Mouse (Mus musculus) midbrain, embryonic 16.5 days (tissue): ENCODE results near the gene Elf2. TPM values are rescaled to one million over a fixed set of nuclear protein-coding genes. Genes with fewer than 3 reads are reported as not detected.

Source experiments
- ATAC-seq: fragments of 200-750 bp; cut with Nextera tagmentation; 2 replicates; pipeline ENCODE4 v1.8.0; 2017; ENCODE audit warnings: moderate TSS enrichment
- H3K27ac ChIP-seq: fragments of 300-500 bp; sonication (generic); 2 replicates; pipeline ENCODE4 v1.5.1; 2014; ENCODE audit warnings: mild to moderate bottlenecking, low read length, mixed read lengths
- H3K27me3 ChIP-seq: fragments of 300-500 bp; sonication (generic); 2 replicates; pipeline ENCODE4 v1.6.1; 2014; ENCODE audit warnings: low read depth, low read length, mixed read lengths; ENCODE audit not compliant: control insufficient read depth, insufficient read depth
- H3K36me3 ChIP-seq: fragments of 300-500 bp; sonication (generic); 2 replicates; pipeline ENCODE4 v1.6.1; 2014; ENCODE audit warnings: mild to moderate bottlenecking, low read length, moderate library complexity, mixed read lengths; ENCODE audit not compliant: control insufficient read depth, insufficient read depth
- H3K4me1 ChIP-seq: fragments of 300-500 bp; sonication (generic); 2 replicates; pipeline ENCODE4 v1.6.1; 2014; ENCODE audit warnings: mild to moderate bottlenecking, low read length, mixed read lengths; ENCODE audit not compliant: control insufficient read depth, insufficient read depth
- H3K4me2 ChIP-seq: fragments of 300-500 bp; sonication (generic); 2 replicates; pipeline ENCODE4 v1.6.1; 2014; ENCODE audit warnings: mild to moderate bottlenecking, low read length, mixed read lengths
- H3K4me3 ChIP-seq: fragments of 300-500 bp; sonication (generic); 2 replicates; pipeline ENCODE4 v1.5.1; 2014; ENCODE audit warnings: low read depth, mild to moderate bottlenecking, low read length, moderate library complexity, mixed read lengths
- H3K9ac ChIP-seq: fragments of 300-500 bp; sonication (generic); 2 replicates; pipeline ENCODE4 v1.6.1; 2014; ENCODE audit warnings: low read depth, low read length, mixed read lengths
- H3K9me3 ChIP-seq: fragments of 300-500 bp; sonication (generic); replicated peaks from 2 replicates; pipeline ENCODE4 v1.6.1; 2014; ENCODE audit warnings: mild to moderate bottlenecking, low read length, mixed read lengths; ENCODE audit not compliant: control insufficient read depth, poor library complexity, severe bottlenecking
- WGBS: fragments of 180-500 bp; shearing (Covaris S2); extraction: QIAGEN DNeasy Blood & Tissue Kit; methylation state at CpG from one replicate; pipeline ENCODE4 v1.1.7; 2014; 5-methylcytosine and 5-hydroxymethylcytosine counted together
- polyA plus RNA-seq: library from polyadenylated mRNA; unstranded; fragments of >200 nt; fragmentation: Nextera tagmentation; extraction: Ambion mirVana; gene quantifications from 2 replicates; pipeline ENCODE4 v1.2.1, GENCODE M21; 2015

Elf2 gene
- polyA plus RNA-seq, 1 experiment from 2014 or later, result 27.7 TPM

DNA sequence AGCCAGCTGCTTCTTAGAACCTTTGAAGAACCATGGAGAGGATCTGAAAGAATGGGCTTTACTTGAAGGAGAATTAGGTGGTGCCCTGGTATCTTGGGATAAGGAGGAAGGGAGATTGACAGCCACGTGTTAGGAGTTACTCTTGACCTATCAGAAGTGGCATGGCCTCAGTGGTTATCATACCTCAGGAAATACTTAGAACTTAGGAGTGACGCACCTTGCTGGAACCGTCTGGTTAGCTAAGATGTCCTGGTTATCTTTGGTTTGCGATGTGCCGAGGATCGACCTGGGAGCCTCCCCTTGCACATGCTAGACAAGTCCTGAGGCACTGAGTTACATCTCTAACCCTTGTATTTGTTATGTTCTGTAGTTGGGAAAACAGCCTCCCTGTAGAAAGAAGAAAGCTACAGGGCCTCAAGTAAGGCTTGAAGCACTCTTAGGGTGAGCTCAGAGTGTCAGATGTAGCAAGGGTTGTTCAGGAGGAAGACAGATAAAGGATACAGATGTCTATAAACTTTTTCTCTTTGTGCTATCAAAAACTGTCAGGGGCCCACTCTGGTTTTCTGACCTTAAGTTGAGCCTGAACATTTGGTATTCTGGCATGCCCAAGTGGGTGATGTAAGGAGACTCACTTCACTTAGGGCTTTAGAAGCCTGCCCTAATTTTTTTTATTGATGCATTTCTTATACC lies 110.2 kb downstream of the Elf2 start:
- no peak for ATAC-seq
- WGBS, result 92% methylated on average over 6 of the region's 6 CpGs
- H3K9me3 ChIP-seq, result no peaks in the 10 kb centered on the region

DNA sequence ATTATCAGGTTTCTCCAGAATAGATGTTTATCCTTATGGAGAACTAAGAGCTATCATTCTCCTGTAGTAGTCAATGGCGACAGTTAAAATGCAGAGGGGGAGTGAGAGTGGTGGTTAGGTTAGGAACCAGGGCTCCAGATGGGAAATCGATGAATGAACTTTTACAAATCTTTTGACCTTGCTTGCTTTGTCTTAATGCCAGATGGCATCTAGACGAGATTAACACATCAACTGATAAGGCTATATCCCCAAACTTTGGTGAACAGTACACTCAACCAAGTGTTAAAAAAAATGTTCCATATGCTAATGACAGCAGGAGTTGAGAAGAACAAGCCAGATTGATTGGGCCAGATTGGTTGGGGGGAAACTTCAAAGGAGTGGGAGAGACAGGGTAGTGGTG lies 111.2 kb downstream of the Elf2 start:
- no peak overlapping the region for H3K4me3 ChIP-seq

More for the DNA sequence above, 110.2 kb downstream of the Elf2 start:
- Histone ChIP-seq H3K36me3 (no peaks in the 10 kb centered on the region), H3K9ac (no peak overlapping the region), H3K4me1 (peaks cover 19% of the 10 kb centered on the region), H3K4me3 (no peak overlapping the region), H3K4me2 (no peak overlapping the region), H3K27ac (no peak overlapping the region), H3K27me3 (no peaks in the 10 kb centered on the region)

DNA sequence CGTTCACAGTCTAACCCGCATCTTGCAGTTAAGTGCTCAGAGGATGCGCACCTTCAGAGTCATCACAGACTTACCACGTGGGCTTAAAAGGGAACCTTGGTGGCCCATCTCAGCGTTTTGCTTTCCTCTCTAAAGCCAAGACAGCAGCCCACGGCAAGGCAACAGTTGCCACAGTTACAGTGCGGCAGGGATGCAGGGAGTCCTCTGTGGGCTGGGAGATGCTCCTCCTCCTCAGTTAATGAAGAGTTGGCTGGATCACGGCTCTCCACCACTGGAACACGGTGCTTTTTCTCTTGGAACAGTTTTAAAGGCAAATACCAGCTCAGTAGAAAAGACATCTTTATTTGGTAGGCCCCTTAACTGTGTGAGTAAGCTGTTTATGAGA lies 111.7 kb downstream of the Elf2 start:
- Histone ChIP-seq H3K4me1 (peaks cover 19% of the 10 kb centered on the region), H3K4me3 (no peak overlapping the region), H3K36me3 (no peaks in the 10 kb centered on the region), H3K9ac (no peak overlapping the region), H3K27me3 (no peaks in the 10 kb centered on the region), H3K27ac (no peak overlapping the region), H3K9me3 (no peaks in the 10 kb centered on the region), H3K4me2 (no peak overlapping the region)
- no peak for ATAC-seq
- WGBS, result 81% methylated on average over 9 of the region's 9 CpGs

More for the DNA sequence above, 111.2 kb downstream of the Elf2 start:
- H3K36me3 ChIP-seq, result no peaks in the 10 kb centered on the region
- no peak overlapping the region for H3K4me2 ChIP-seq
- ATAC-seq, result no peak
- H3K27me3 ChIP-seq, result no peaks in the 10 kb centered on the region
- H3K4me1 ChIP-seq, result peaks cover 19% of the 10 kb centered on the region
- WGBS, result 86% methylated on average over 3 of the region's 3 CpGs
- no peaks in the 10 kb centered on the region for H3K9me3 ChIP-seq
- H3K27ac ChIP-seq, result no peak overlapping the region
- no peak overlapping the region for H3K9ac ChIP-seq

DNA sequence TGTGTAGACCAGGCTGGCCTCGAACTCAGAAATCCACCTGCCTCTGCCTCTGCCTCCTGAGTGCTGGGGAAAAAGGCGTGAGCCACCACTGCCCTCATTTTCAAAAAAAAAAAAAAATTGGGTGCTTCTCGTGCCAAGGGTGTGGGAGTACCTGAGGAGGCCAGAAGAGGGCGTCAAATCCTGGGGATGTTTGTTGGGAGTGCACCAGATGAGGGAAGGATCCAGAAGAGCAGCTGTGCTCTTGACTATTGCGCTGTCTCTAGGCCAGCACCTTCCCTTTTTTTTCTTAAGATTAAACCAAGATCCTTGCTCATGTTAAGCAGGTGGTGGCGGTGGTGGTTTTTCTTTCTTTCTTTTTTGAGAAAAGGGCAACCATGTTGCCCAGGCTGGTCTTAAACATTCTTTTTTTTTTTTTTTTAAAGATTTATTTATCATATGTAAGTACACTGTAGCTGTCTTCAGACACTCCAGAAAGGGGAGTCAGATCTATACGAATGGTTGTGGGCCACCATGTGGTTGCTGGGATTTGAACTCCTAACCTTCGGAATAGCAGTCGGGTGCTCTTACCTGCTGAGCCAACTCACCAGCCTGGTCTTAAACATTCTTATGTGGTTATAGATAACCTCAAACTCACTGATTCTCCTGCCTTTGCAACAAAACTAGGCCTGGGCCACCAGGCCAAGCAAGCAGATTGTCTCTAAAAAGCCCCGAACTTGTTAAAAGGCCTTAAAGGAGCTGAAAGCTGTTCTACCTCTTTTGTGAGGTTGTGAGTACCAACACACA lies 112.2 kb downstream of the Elf2 start:
- H3K4me3 ChIP-seq, result no peak overlapping the region
- no peak for ATAC-seq
- no peaks in the 10 kb centered on the region for H3K9me3 ChIP-seq
- no peaks in the 10 kb centered on the region for H3K27me3 ChIP-seq
- WGBS, result 81% methylated on average over 10 of the region's 10 CpGs
- H3K4me2 ChIP-seq, result no peak overlapping the region
- H3K4me1 ChIP-seq, result peaks cover 21% of the 10 kb centered on the region
- no peak overlapping the region for H3K9ac ChIP-seq
- H3K27ac ChIP-seq, result no peak overlapping the region
- no peaks in the 10 kb centered on the region for H3K36me3 ChIP-seq

DNA sequence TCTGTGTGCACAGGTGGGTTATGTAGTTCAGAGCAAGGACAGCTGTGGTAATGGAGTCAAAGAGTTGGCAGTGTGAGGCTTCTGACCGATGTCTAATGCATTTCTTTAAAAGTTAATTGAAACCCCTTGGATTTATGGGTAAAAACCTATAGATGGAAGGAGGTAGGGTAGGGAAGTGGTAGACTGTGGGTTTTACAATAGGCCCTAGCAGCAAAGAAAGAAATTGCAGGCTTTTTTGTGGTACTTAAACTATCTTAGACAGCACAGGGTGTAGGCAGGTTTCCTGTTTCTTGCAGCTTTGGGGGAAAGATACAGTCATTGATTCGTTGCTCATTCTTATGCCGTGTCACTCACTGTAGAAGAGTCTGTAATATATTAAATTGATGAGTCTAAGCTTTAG lies 113.9 kb downstream of the Elf2 start:
- Histone ChIP-seq H3K27me3 (no peaks in the 10 kb centered on the region), H3K9me3 (no peaks in the 10 kb centered on the region), H3K4me2 (peak overlapping the region; percentile 70), H3K4me3 (no peak overlapping the region), H3K27ac (no peak overlapping the region), H3K4me1 (peaks cover 21% of the 10 kb centered on the region), H3K9ac (no peak overlapping the region), H3K36me3 (no peaks in the 10 kb centered on the region)
- no peak for ATAC-seq
- WGBS, result 88% methylated on average over 3 of the region's 3 CpGs

DNA sequence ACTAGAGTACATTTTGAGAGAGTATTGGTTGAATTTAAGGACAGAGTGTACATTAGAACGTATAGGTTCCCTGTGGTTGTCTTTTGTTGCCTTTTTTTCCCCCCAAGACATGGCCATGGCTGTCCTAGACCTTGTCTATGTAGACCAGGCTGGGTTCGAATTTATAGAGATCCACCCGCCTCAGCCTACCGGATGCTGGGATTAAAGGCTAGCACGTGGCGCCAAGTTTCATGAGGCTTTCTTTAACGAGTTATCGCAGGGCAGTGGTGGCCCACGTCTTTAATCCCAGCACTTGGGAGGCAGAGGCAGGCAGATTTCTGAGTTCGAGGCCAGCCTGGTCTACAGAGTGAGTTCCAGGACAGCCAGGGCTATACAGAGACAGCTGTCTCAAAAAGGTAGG lies 114.5 kb downstream of the Elf2 start:
- Histone ChIP-seq H3K4me2 (peak overlapping the region; percentile 70), H3K27ac (no peak overlapping the region)
- 96% methylated on average over 10 of the region's 10 CpGs for WGBS

DNA sequence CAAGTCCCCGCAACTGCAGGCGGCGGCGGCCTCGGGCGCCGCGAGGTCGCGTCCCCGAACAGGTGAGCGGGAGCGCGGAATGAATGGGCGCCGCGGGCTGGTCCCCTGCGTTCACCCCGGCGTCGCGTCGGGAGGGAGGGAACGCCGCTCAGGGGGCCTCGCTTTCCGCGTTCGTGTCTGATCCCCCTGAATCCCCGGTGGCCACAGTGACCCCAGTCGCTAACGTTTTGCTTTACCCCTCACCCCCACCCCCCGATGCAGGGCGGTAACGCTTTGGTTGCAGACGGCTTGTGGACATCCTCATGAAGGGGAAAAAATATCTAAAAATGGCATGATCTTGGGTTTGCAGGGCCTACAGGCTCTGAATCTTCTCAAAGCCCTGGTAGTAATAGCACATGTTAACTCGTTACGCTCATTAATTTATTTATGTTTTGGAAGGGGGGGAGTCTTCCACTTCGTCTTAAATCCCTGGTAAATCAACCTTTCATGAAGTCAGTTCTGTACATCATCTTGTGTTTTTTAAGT lies 115.2 kb downstream of the Elf2 start:
- Histone ChIP-seq H3K27ac (peak overlapping the region; percentile 99), H3K4me3 (peak overlapping the region; percentile 86), H3K27me3 (no peaks in the 10 kb centered on the region), H3K4me1 (peaks cover 21% of the 10 kb centered on the region), H3K4me2 (peak overlapping the region; percentile 70), H3K36me3 (no peaks in the 10 kb centered on the region), H3K9me3 (no peaks in the 10 kb centered on the region), H3K9ac (peak overlapping the region; percentile 95)
- ATAC-seq, result no peak
- under 1% methylated on average over 33 of the region's 39 CpGs for WGBS

More for the DNA sequence above, 114.5 kb downstream of the Elf2 start:
- H3K4me3 ChIP-seq, result peak overlapping the region; percentile 86
- H3K27me3 ChIP-seq, result no peaks in the 10 kb centered on the region
- H3K4me1 ChIP-seq, result peaks cover 21% of the 10 kb centered on the region
- no peaks in the 10 kb centered on the region for H3K36me3 ChIP-seq
- no peak overlapping the region for H3K9ac ChIP-seq
- H3K9me3 ChIP-seq, result no peaks in the 10 kb centered on the region
- no peak for ATAC-seq

DNA sequence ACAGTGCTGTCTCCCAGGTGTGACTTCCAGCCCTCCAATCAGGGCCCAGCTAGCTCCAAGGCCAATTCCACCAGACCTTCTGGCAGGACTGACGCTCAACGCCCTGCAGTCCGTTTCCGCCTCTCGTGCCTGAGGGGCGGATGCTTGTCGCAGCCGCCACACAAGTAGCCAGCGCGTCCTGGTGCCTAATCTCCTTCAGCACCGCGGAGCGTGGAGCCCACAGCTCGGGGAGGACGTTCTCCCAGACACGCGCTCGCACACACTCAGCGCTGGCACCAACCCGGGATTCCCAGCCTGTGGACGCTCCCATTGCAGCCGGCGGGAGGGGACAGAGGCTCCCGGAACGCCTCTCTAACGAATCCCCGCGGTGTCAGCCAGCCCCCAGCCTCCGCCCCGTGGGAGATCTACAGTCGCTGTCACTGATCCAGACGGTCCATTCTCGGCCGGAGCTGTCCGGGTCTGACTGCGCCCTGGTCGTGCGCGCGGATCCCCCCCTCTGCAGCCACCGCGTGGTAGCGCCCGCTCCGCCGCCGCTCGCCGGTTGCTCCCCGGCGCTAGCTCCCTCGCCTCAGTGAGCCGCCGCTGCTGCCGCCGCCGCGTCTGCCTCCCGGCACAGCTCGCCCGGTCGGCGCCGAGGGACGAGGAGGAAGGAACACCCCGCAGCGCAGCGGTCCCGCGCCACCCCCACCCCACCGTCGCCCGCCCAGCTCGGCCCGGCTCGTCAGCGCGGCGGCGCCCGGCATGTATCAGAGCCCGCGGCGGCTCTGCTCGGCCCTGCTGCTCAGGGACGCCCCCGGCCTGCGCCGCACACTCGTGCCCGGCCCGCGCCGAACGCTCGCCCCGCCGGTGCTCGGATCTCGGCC lies 115.9 kb downstream of the Elf2 start, which contains the start of gene Noct:
Gene Noct, plus strand, starts transcription at position 85 of the 863 bp plus-strand sequence.
- Histone ChIP-seq H3K9ac (peak within 1 kb of the TSS; percentile 95), H3K4me3 (peak within 1 kb of the TSS; percentile 86), H3K9me3 (no peaks in the 10 kb centered on the region), H3K27ac (peak within 1 kb of the TSS; percentile 99), H3K36me3 (no peaks in the 10 kb centered on the region), H3K27me3 (no peaks in the 10 kb centered on the region), H3K4me1 (peaks cover 21% of the 10 kb centered on the region), H3K4me2 (peak within 1 kb of the TSS; percentile 70)
- peak; percentile 94 for ATAC-seq
- under 1% methylated on average over 68 of the region's 100 CpGs for WGBS
